Mouse (Mus musculus) embryonic facial prominence, embryonic 13.5 days (tissue): Measurements from ENCODE around the gene Donson. TPM values are rescaled to one million over a fixed set of nuclear protein-coding genes. Genes with fewer than 3 reads are reported as not detected.

Experiments
- ATAC-seq: fragments of 200-750 bp; cut with Nextera tagmentation; 2 replicates; pipeline ENCODE4 v1.8.0; 2017; ENCODE audit warnings: low read depth; ENCODE audit not compliant: insufficient number of reproducible peaks, insufficient read depth, low FRiP score, low TSS enrichment
- H3K27ac ChIP-seq: fragments of 300-500 bp; sonication (generic); 2 replicates; pipeline ENCODE4 v1.5.1; 2015; ENCODE audit warnings: moderate library complexity, mild to moderate bottlenecking, inconsistent platforms
- H3K27me3 ChIP-seq: fragments of 300-500 bp; sonication (generic); 2 replicates; pipeline ENCODE4 v1.6.1; 2015; ENCODE audit warnings: mild to moderate bottlenecking, inconsistent platforms
- H3K36me3 ChIP-seq: fragments of 300-500 bp; sonication (generic); 2 replicates; pipeline ENCODE4 v1.6.1; 2015; ENCODE audit warnings: mild to moderate bottlenecking, inconsistent platforms
- H3K4me1 ChIP-seq: fragments of 300-500 bp; sonication (generic); 2 replicates; pipeline ENCODE4 v1.6.1; 2015; ENCODE audit warnings: inconsistent platforms
- H3K4me2 ChIP-seq: fragments of 300-500 bp; sonication (generic); 2 replicates; pipeline ENCODE4 v1.6.1; 2015; ENCODE audit warnings: moderate library complexity, mild to moderate bottlenecking, inconsistent platforms
- H3K4me3 ChIP-seq: fragments of 300-500 bp; sonication (generic); 2 replicates; pipeline ENCODE4 v1.5.1; 2015; ENCODE audit warnings: mild to moderate bottlenecking, inconsistent platforms
- H3K9ac ChIP-seq: fragments of 300-500 bp; sonication (generic); 2 replicates; pipeline ENCODE4 v1.6.1; 2015; ENCODE audit warnings: mild to moderate bottlenecking, inconsistent platforms
- H3K9me3 ChIP-seq: fragments of 300-500 bp; sonication (generic); 2 replicates; pipeline ENCODE4 v1.6.1; 2016; ENCODE audit warnings: inconsistent platforms
- WGBS: fragments of 180-500 bp; shearing (Covaris S2); methylation state at CpG from one replicate; pipeline ENCODE4 v1.1.7; 2015; ENCODE audit warnings: mixed read lengths; 5-methylcytosine and 5-hydroxymethylcytosine counted together
- polyA plus RNA-seq: library from polyadenylated mRNA; unstranded; fragments of >200 nt; fragmentation: Nextera tagmentation; extraction: Ambion mirVana; gene quantifications from 2 replicates; pipeline ENCODE4 v1.2.1, GENCODE M21; 2015

Donson gene
- polyA plus RNA-seq, 1 experiment from 2014 or later = 21.8 TPM

DNA sequence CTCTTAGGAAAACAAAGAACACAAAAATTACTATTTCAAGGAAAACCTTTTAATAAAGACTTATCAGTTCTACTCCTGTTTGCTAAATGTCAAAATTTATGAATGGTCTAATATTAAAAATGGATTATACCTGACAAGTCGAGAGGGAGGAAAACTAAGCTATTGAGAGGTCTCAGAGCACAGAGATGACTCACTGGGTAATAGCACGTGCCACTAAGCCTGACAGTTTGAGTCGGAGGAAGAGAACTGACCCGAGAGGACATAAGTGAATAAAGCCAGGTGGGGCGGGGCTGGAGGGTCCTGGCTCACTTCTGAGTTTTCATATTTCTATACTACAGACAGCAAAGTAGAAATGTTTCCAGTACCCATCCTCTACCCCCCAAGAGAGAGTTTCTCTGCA, 2.2 kb downstream of the Donson start:
- Histone ChIP-seq H3K27ac (no peak overlapping the region), H3K4me3 (no peak overlapping the region), H3K4me2 (no peak overlapping the region), H3K27me3 (no peaks in the 10 kb centered on the region), H3K36me3 (peaks cover 44% of the 10 kb centered on the region), H3K9ac (no peak overlapping the region), H3K9me3 (no peaks in the 10 kb centered on the region), H3K4me1 (peaks cover 13% of the 10 kb centered on the region)
- ATAC-seq = no peak
- WGBS = 78% methylated on average over 5 of the region's 5 CpGs

- no peaks in the 10 kb centered on the region for H3K9me3 ChIP-seq
- H3K27ac ChIP-seq = no peak overlapping the region
- peaks cover 13% of the 10 kb centered on the region for H3K4me1 ChIP-seq
- 89% methylated on average over 5 of the region's 5 CpGs for WGBS
- no peak overlapping the region for H3K4me2 ChIP-seq
- peaks cover 48% of the 10 kb centered on the region for H3K36me3 ChIP-seq
- H3K4me3 ChIP-seq = no peak overlapping the region
- H3K27me3 ChIP-seq = no peaks in the 10 kb centered on the region
- ATAC-seq = no peak
- no peak overlapping the region for H3K9ac ChIP-seq
These were observed 3.0 kb downstream of the Donson start for GRCm38 (mm10) chr16:91685526-91685925.

GRCm38 (mm10) chr16:91680656-91681055, 7.9 kb downstream of the Donson start:
- ATAC-seq = no peak
- no peak overlapping the region for H3K4me2 ChIP-seq
- no peak overlapping the region for H3K4me3 ChIP-seq
- peaks cover 83% of the 10 kb centered on the region for H3K36me3 ChIP-seq
- no peak overlapping the region for H3K9ac ChIP-seq
- no peaks in the 10 kb centered on the region for H3K27me3 ChIP-seq
- H3K27ac ChIP-seq = no peak overlapping the region
- WGBS = 78% methylated on average over 5 of the region's 5 CpGs
- H3K4me1 ChIP-seq = no peaks in the 10 kb centered on the region
- no peaks in the 10 kb centered on the region for H3K9me3 ChIP-seq

DNA sequence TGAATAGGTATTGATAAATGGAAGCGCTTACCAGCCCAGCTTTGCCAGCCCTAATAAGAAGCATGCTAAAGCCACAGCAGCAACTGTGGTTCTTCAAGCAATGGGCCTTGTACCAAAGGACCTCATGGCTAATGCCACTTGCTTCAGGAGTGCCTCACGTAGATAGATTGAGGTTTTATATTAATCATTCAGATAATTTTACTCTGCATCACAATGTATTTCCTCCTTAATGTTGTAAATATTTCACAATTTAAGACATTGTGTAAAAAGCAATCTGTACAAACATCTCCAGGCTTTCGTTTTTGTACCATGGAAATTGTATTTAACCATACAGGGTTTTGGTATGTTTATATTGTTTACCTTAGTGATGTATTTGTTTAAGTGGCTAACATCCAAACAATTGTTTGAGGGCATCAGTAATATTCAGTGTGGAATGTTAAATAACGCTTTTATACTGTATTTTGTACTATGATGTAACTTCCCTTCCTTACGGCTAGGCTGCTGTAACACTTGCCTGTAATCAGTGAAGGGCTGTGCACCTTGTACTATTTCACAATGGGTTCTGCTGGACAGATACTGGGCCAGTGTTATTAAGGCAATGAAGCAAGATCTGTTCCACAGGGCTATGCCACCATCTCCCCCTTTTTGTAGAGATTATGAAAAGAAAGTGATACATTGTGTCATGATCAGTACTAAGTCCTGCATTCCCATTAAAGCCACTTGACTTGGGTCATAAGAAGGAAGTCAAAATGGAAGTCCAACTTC, 10.2 kb downstream of the Donson start:
- 92% methylated on average over 5 of the region's 5 CpGs for WGBS

DNA sequence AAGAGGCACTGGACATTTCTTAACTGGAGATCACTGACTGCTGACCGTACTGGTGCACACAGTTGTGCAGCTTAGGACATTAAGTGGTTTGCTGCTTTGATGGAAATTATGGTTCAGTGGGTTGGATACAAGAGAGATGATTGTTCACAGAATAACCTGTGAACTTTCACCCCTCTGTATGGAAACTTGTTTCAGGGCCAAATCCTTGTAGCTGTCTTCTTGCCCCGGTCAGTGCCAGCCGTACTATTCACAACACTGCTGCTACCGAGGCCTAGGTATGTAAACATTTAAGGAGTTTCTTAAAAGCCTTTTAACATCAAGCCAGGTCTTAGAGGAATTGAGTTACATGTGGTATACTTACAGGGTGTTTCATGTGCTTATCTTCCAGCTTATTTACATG, 14.1 kb downstream of the Donson start:
- H3K4me1 ChIP-seq = no peaks in the 10 kb centered on the region
- H3K9ac ChIP-seq = no peak overlapping the region
- H3K9me3 ChIP-seq = no peaks in the 10 kb centered on the region
- H3K27me3 ChIP-seq = no peaks in the 10 kb centered on the region
- H3K27ac ChIP-seq = no peak overlapping the region
- no peak overlapping the region for H3K4me3 ChIP-seq
- 87% methylated on average over 4 of the region's 4 CpGs for WGBS
- peaks cover 85% of the 10 kb centered on the region for H3K36me3 ChIP-seq
- ATAC-seq = no peak
- H3K4me2 ChIP-seq = no peak overlapping the region

More for the DNA sequence above, 10.2 kb downstream of the Donson start:
- no peak overlapping the region for H3K27ac ChIP-seq
- H3K4me2 ChIP-seq = no peak overlapping the region
- H3K4me3 ChIP-seq = no peak overlapping the region
- H3K36me3 ChIP-seq = peaks cover 80% of the 10 kb centered on the region
- no peak overlapping the region for H3K9ac ChIP-seq
- no peaks in the 10 kb centered on the region for H3K9me3 ChIP-seq
- no peaks in the 10 kb centered on the region for H3K27me3 ChIP-seq
- H3K4me1 ChIP-seq = no peaks in the 10 kb centered on the region
- ATAC-seq = no peak

DNA sequence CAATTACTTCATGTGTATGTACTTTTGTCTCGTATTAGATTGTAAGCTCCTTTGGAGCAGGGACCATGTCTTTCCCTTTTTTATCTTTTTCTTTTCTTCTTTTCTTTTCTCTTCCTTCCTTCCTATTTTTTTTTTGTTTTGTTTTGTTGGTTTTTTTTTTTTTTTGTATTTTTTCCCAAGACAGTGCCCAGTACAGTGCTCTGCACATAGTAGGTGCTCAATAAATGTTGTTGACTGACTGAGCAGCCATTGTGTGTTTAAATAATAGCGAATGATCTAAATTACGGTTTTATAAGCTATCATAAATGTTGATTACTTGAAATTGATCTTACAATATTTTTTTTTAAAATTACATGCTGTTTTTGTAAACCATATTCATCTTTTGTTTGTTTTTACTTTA, 24.8 kb downstream of the Donson start:
- no peaks in the 10 kb centered on the region; the same call in 1 of the 2 replicates for H3K9me3 ChIP-seq
- H3K4me3 ChIP-seq = no peak overlapping the region
- H3K27me3 ChIP-seq = no peaks in the 10 kb centered on the region
- 0 out of 2 replicates have a peak, but pooled peaks cover 2% of the 10 kb centered on the region for H3K4me1 ChIP-seq
- ATAC-seq = no peak
- 92% methylated on average over 3 of the region's 3 CpGs for WGBS
- H3K4me2 ChIP-seq = no peak overlapping the region
- no peak overlapping the region for H3K27ac ChIP-seq
- H3K36me3 ChIP-seq = peaks cover 83% of the 10 kb centered on the region
- H3K9ac ChIP-seq = no peak overlapping the region

GRCm38 (mm10) chr16:91662336-91662735, 26.2 kb downstream of the Donson start:
- Histone ChIP-seq H3K27me3 (no peaks in the 10 kb centered on the region), H3K36me3 (peaks cover 92% of the 10 kb centered on the region), H3K9ac (no peak overlapping the region), H3K4me3 (no peak overlapping the region), H3K27ac (no peak overlapping the region), H3K9me3 (no peaks in the 10 kb centered on the region; the same call in 1 of the 2 replicates), H3K4me1 (0 out of 2 replicates have a peak, but pooled peaks cover 2% of the 10 kb centered on the region), H3K4me2 (no peak overlapping the region)
- no peak for ATAC-seq
- WGBS = 95% methylated on average over 16 of the region's 16 CpGs

- Histone ChIP-seq H3K27ac (no peak overlapping the region), H3K27me3 (no peaks in the 10 kb centered on the region), H3K4me2 (no peak overlapping the region), H3K4me3 (no peak overlapping the region), H3K36me3 (peaks cover 92% of the 10 kb centered on the region), H3K9ac (no peak overlapping the region), H3K4me1 (0 out of 2 replicates have a peak, but pooled peaks cover 2% of the 10 kb centered on the region), H3K9me3 (no peaks in the 10 kb centered on the region; the same call in 1 of the 2 replicates)
- no peak for ATAC-seq
- 75% methylated on average over 1 of the region's 1 CpGs for WGBS
These were observed 27.2 kb downstream of the Donson start for GRCm38 (mm10) chr16:91661397-91661796.

DNA sequence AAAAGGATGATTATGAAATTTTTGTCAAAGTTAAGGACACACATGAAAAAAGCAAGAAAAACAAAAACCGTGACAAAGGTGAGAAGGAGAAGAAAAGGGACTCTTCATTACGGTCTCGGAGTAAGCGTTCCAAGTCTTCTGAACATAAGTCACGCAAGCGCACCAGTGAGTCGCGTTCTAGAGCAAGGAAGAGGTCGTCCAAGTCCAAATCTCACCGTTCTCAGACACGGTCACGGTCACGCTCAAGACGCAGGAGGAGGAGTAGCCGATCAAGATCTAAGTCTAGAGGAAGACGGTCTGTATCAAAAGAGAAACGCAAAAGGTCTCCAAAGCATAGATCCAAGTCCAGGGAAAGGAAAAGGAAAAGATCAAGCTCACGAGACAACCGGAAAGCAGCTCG, 28.8 kb downstream of the Donson start:
- Histone ChIP-seq H3K4me1 (0 out of 2 replicates have a peak, but pooled peaks cover 2% of the 10 kb centered on the region), H3K4me3 (no peak overlapping the region), H3K27ac (no peak overlapping the region), H3K9ac (no peak overlapping the region), H3K27me3 (no peaks in the 10 kb centered on the region), H3K9me3 (no peaks in the 10 kb centered on the region; the same call in 1 of the 2 replicates), H3K36me3 (peaks cover 93% of the 10 kb centered on the region), H3K4me2 (no peak overlapping the region)
- no peak for ATAC-seq
- WGBS = 97% methylated on average over 20 of the region's 20 CpGs

- ATAC-seq = no peak
- 94% methylated on average over 5 of the region's 5 CpGs for WGBS
- H3K27me3 ChIP-seq = no peaks in the 10 kb centered on the region
These were observed 30.1 kb downstream of the Donson start for GRCm38 (mm10) chr16:91658471-91658870.

DNA sequence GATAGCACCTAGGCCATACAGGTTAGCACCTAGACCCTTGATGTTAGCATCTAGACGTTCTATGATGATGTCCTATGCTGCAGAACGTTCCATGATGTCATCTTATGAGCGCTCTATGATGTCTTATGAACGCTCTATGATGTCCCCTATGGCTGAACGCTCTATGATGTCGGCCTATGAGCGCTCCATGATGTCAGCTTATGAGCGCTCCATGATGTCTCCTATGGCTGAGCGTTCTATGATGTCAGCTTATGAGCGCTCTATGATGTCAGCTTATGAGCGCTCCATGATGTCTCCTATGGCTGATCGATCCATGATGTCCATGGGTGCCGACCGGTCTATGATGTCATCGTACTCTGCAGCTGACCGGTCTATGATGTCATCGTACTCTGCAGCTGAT, 31.3 kb downstream of the Donson start:
- Histone ChIP-seq H3K27ac (no peak overlapping the region), H3K9me3 (no peaks in the 10 kb centered on the region; the same call in 1 of the 2 replicates), H3K36me3 (peaks cover 90% of the 10 kb centered on the region), H3K27me3 (no peaks in the 10 kb centered on the region), H3K4me3 (no peak overlapping the region), H3K4me1 (0 out of 2 replicates have a peak, but pooled peaks cover 6% of the 10 kb centered on the region), H3K9ac (no peak overlapping the region), H3K4me2 (no peak overlapping the region)
- 97% methylated on average over 17 of the region's 17 CpGs for WGBS
- ATAC-seq = 0 out of 2 replicates have a peak, but pooled peaks have one; percentile 43

More at GRCm38 (mm10) chr16:91658471-91658870, 30.1 kb downstream of the Donson start:
- Histone ChIP-seq H3K4me1 (0 out of 2 replicates have a peak, but pooled peaks cover 2% of the 10 kb centered on the region), H3K9me3 (no peaks in the 10 kb centered on the region; the same call in 1 of the 2 replicates), H3K36me3 (peaks cover 93% of the 10 kb centered on the region), H3K27ac (no peak overlapping the region), H3K4me3 (no peak overlapping the region), H3K9ac (no peak overlapping the region), H3K4me2 (no peak overlapping the region)

DNA sequence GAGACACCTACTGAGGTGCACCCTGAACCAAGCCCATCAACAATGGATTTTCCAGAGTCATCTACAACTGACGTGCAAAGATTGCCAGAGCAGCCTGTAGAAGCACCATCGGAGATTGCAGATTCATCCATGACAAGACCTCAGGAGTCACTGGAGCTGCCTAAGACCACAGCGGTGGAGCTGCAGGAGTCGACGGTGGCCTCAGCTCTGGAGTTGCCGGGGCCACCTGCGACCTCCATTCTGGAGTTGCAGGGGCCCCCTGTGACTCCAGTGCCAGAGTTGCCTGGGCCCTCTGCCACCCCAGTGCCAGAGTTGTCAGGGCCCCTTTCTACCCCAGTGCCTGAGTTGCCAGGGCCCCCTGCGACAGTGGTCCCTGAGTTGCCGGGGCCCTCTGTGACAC, 33.3 kb downstream of the Donson start:
- Histone ChIP-seq H3K27me3 (no peaks in the 10 kb centered on the region), H3K27ac (no peak overlapping the region), H3K9ac (no peak overlapping the region), H3K4me2 (no peak overlapping the region), H3K9me3 (no peaks in the 10 kb centered on the region; the same call in 1 of the 2 replicates), H3K4me3 (no peak overlapping the region), H3K4me1 (peaks cover 10% of the 10 kb centered on the region; the same call in 1 of the 2 replicates), H3K36me3 (peaks cover 85% of the 10 kb centered on the region)
- WGBS = 97% methylated on average over 9 of the region's 9 CpGs
- ATAC-seq = no peak
